ENCODE assay signal across 8 mouse cellular contexts in genomic region chr12:85598611-85599477, GRCm38 (mm10). TPM values are rescaled to one million over a fixed set of nuclear protein-coding genes. Genes with fewer than 3 reads are reported as not detected.
A peak's percentile ranks its signal among the peaks of the same experiment; 100 is the strongest.
DNase-seq lines count a peak whose midpoint lies in the region; ATAC-seq lines count a peak whose summit lies in the region.

TSS of gene Jdp2 (plus strand) at chr12:85599027.

- H3K4me3 ChIP-seq in hindbrain, embryonic 13.5 days = peak within 1 kb of the TSS; percentile 87

- H3K9ac ChIP-seq in hindbrain, embryonic 13.5 days = peak within 1 kb of the TSS; percentile 96

- no peaks in the 10 kb centered on the region for H3K36me3 ChIP-seq in hindbrain, embryonic 13.5 days

- H3K4me2 ChIP-seq in hindbrain, embryonic 13.5 days = peak within 1 kb of the TSS; percentile 83

- no peaks in the 10 kb centered on the region for H3K9me3 ChIP-seq in hindbrain, embryonic 13.5 days

- peak within 1 kb of the TSS; percentile 94 for H3K27ac ChIP-seq in hindbrain, embryonic 13.5 days

- H3K27me3 ChIP-seq in hindbrain, embryonic 13.5 days = 0 out of 2 replicates have a peak, but pooled peaks cover 8% of the 10 kb centered on the region

- H3K4me1 ChIP-seq in hindbrain, embryonic 13.5 days (replicated peaks) = peaks cover 57% of the 10 kb centered on the region

- peak; percentile 87 for ATAC-seq in hindbrain, embryonic 13.5 days (ENCODE audit: low FRiP score)

- under 1% methylated on average over 88 of the region's 90 CpGs for WGBS in hindbrain, embryonic 13.5 days

- DNase-seq in Muller cell, postnatal 12 days (ENCODE audit: inconsistent ontology term) = peak; percentile 95
- peak; percentile 87 to 92 for DNase-seq in cerebellum, postnatal 14 days
- DNase-seq in frontal cortex, postnatal 25 days (ENCODE audit: low spot score in 2 of 2) = peak; percentile 50 to 61
- peak; percentile 69 for DNase-seq in left cerebral cortex, adult 11 months (ENCODE audit: low spot score)
- peak; percentile 98 for DNase-seq in lung, postnatal 36 days
- peak; percentile 72 for DNase-seq in retina, embryonic 14.5 days (ENCODE audit: low spot score)
- DNase-seq in thymus, postnatal 36 days = peak; percentile 40 to 61

RNA-seq across cellular contexts. Expression of gene Jdp2, which starts in this region (rescaled TPM):
- 0.32 and 0.42 TPM in 2 replicates for polyA plus RNA-seq in hindbrain, embryonic 13.5 days (2015; fragmentation: Nextera tagmentation; extraction: Ambion mirVana)

Comparison
In these comparisons a context has a peak if more than half of its experiments do, and no peak if none do; other contexts are left out.
1. Peak in every context shown above with its lines: DNase-seq, ATAC-seq, H3K4me3 ChIP-seq and H3K27ac ChIP-seq.
2. Peak in ATAC-seq, H3K4me3 ChIP-seq, H3K27ac ChIP-seq, H3K9ac ChIP-seq and H3K4me2 ChIP-seq in hindbrain, embryonic 13.5 days; RNA of the gene not detected or under 1 TPM.